ENCODE assay signal across 20 mouse cellular contexts in genomic region chr17:75349602-75350001, GRCm38 (mm10).
"Had no signal": no experiment of that assay in that cellular context is flagged by ENCODE, and none has a peak within 500 bp of the region (broad histone marks: within the 10 kb centered on the region; RNA-seq: fewer than 3 reads in every experiment).

No protein-coding gene starts in this region.

- ATAC-seq: hindbrain, embryonic 16.5 days; inflammation-experienced regulatory T-cells, adult 6 months; intestine, embryonic 15.5 days; intestine, postnatal 0 days had no signal

- H3K4me1 ChIP-seq: hindbrain, embryonic 10.5 days; hindbrain, embryonic 12.5 days; intestine, embryonic 15.5 days; limb, embryonic 10.5 days; limb, embryonic 12.5 days; liver, embryonic 13.5 days had no signal

- H3K9me3 ChIP-seq: hindbrain, embryonic 12.5 days; intestine, embryonic 15.5 days; limb, embryonic 10.5 days had no signal

- H3K27me3 ChIP-seq: heart, embryonic 12.5 days; hindbrain, embryonic 12.5 days; intestine, embryonic 15.5 days; limb, embryonic 12.5 days; liver, embryonic 13.5 days had no signal

- H3K4me2 ChIP-seq: heart, embryonic 12.5 days; hindbrain, embryonic 12.5 days; hindbrain, embryonic 14.5 days; intestine, embryonic 15.5 days; limb, embryonic 12.5 days; liver, embryonic 11.5 days; liver, embryonic 13.5 days had no signal

- DNase-seq: heart, postnatal 4 days; kidney, adult 18-20 months; kidney, adult 8-10 months; kidney, postnatal 10 days; kidney, postnatal 25 days; kidney, postnatal 4 days; liver; liver, embryonic 13.5 days had no signal

- H3K27ac ChIP-seq: heart, adult 2 months; hindbrain, embryonic 10.5 days; hindbrain, embryonic 12.5 days; hindbrain, embryonic 14.5 days; intestine, embryonic 15.5 days; limb, embryonic 10.5 days; limb, embryonic 12.5 days; liver, embryonic 13.5 days had no signal

- H3K4me3 ChIP-seq: heart, adult 2 months; heart, embryonic 12.5 days; hindbrain, embryonic 10.5 days; hindbrain, embryonic 12.5 days; intestine, embryonic 15.5 days; limb, embryonic 10.5 days; limb, embryonic 12.5 days; liver, embryonic 13.5 days had no signal

- H3K36me3 ChIP-seq: hindbrain, embryonic 12.5 days; liver, embryonic 13.5 days had no signal
